Mouse (Mus musculus) forebrain, embryonic 16.5 days (tissue): ENCODE data around the gene Plk5. TPM values are rescaled to one million over a fixed set of nuclear protein-coding genes. Genes with fewer than 3 reads are reported as not detected.

ENCODE experiments used
- ATAC-seq: fragments of 200-750 bp; cut with Nextera tagmentation; 2 replicates; pipeline ENCODE4 v1.8.0; 2017; ENCODE audit warnings: mild to moderate bottlenecking, moderate library complexity
- H3K27ac ChIP-seq: fragments of 300-500 bp; sonication (generic); 2 replicates; pipeline ENCODE4 v1.5.1; 2014; ENCODE audit warnings: low read length, control low read depth
- H3K27me3 ChIP-seq: fragments of 300-500 bp; sonication (generic); replicated peaks from 2 replicates; pipeline ENCODE4 v1.6.1; 2014; ENCODE audit warnings: low read length; ENCODE audit not compliant: control insufficient read depth, insufficient read depth
- H3K36me3 ChIP-seq: fragments of 300-500 bp; sonication (generic); 2 replicates; pipeline ENCODE4 v1.6.1; 2014; ENCODE audit not compliant: control insufficient read depth, insufficient read depth
- H3K4me1 ChIP-seq: fragments of 300-500 bp; sonication (generic); replicated peaks from 2 replicates; pipeline ENCODE4 v1.6.1; 2014; ENCODE audit warnings: low read length; ENCODE audit not compliant: control insufficient read depth, insufficient read depth
- H3K4me2 ChIP-seq: fragments of 300-500 bp; sonication (generic); 2 replicates; pipeline ENCODE4 v1.6.1; 2014; ENCODE audit warnings: mild to moderate bottlenecking, low read length, control low read depth
- H3K4me3 ChIP-seq: fragments of 300-500 bp; sonication (generic); replicated peaks from 2 replicates; pipeline ENCODE4 v1.5.1; 2014; ENCODE audit warnings: mild to moderate bottlenecking, low read length, control low read depth
- H3K9ac ChIP-seq: fragments of 300-500 bp; sonication (generic); replicated peaks from 2 replicates; pipeline ENCODE4 v1.6.1; 2014; ENCODE audit warnings: low read depth, low read length, control low read depth
- H3K9me3 ChIP-seq: fragments of 300-500 bp; sonication (generic); 2 replicates; pipeline ENCODE4 v1.6.1; 2016; ENCODE audit warnings: low read length; ENCODE audit not compliant: control insufficient read depth
- WGBS: fragments of 180-500 bp; shearing (Covaris S2); extraction: QIAGEN DNeasy Blood & Tissue Kit; methylation state at CpG from one replicate; pipeline ENCODE4 v1.1.7; 2014; 5-methylcytosine and 5-hydroxymethylcytosine counted together
- polyA plus RNA-seq: library from polyadenylated mRNA; unstranded; fragments of >200 nt; fragmentation: Nextera tagmentation; extraction: Ambion mirVana; gene quantifications from 2 replicates; pipeline ENCODE4 v1.2.1, GENCODE M21; 2015

The Plk5 gene
- polyA plus RNA-seq, 1 experiment from 2014 or later = 4.5 TPM

DNA sequence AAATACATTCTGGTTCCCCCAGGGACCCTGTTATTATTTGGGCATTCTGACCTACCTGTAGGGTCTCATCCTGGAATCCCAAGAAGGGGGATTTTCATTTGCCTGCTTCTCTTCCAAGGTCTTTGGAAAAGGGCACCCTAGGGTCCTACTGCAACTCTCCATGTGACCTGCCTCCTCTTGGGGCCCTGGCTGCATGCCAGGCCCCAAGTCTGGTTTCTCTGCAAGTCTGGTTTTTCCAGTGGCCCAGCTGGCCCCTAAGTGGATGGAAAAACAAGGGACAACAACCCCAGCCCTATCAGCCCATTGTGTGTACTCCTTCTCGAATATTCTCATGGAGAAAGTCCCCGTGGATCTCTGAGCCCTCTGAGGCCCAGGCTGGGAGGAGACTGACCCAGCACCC, 25.4 kb upstream of the Plk5 start:
- Histone ChIP-seq H3K4me3 (no peak overlapping the region), H3K4me2 (no peak overlapping the region; the same call in 1 of the 2 replicates)
- WGBS = 71% methylated on average over 2 of the region's 2 CpGs

DNA sequence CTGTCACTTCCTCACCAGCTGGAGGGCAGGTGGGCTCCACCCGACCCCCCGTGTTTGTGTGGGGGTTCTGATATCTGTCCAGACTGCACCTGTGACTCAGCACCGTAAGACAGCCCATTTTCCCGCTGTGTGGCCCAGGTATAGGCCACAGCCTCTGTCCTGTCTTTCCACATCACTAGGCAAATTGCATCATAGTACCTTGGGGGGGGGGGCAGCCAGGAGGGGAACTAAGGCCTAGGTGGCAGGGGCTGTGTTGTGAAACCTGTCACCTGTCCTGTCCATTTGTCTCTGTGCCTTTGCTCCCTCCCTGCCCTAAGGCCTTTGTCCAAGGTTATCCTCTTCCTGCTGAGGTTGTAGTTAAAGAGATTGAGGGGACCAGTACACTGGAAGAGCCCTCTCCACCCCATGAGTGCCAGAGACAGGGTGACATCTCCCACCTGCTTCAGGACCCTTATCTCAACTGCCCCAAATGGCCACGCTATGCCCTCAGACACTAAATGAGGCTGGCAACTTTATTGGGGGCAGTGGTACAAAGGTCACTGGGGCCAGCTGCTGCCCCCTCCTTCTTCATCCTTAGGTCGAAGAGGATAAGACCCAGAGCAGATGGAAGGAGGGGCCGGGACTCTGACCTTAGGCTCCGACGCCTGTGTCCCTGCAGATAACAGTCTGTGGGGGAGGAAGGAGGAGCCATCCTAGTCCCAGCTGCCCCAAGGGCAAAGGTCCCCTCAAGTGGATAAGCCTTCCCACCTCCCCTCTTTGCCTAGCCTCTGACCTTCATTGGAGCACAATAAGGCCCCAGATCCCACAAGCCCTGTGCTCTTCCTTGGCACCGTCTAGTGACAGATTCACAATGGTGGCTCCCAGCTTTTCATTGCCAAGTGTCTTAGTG, 24.4 kb upstream of the Plk5 start:
- Histone ChIP-seq H3K9me3 (no peaks in the 10 kb centered on the region), H3K27me3 (no peaks in the 10 kb centered on the region), H3K27ac (no peak overlapping the region), H3K4me1 (peaks cover 8% of the 10 kb centered on the region), H3K4me2 (no peak overlapping the region), H3K9ac (no peak overlapping the region), H3K36me3 (no peaks in the 10 kb centered on the region), H3K4me3 (no peak overlapping the region)
- WGBS = 82% methylated on average over 10 of the region's 10 CpGs
- ATAC-seq = no peak

More for the DNA sequence above, 25.4 kb upstream of the Plk5 start:
- Histone ChIP-seq H3K27ac (no peak overlapping the region), H3K9ac (no peak overlapping the region), H3K36me3 (no peaks in the 10 kb centered on the region), H3K27me3 (no peaks in the 10 kb centered on the region), H3K9me3 (no peaks in the 10 kb centered on the region), H3K4me1 (peaks cover 8% of the 10 kb centered on the region)
- ATAC-seq = no peak

DNA sequence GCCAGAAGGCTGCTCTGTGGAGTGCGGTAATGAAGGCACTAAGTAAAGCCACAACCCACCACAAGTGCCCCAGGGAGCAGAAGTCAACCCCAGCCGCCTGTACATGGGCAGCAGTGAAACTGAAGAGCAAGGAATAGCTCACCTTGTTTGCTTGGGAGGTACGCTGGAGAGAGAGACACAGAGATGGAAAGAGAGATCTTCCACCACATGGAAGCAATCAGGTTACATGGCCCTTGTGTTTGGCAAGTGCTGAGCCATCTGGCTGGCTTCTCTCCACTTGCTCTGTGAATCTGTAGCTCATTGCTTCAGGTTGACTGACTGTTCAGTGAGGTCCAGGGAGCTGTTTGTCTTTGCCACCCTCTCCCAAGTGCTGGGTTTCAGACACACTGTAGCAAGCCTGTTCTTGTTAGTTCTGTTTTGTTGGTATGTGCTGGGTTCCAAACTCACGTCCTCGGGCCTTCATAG, 23.7 kb upstream of the Plk5 start:
- H3K9me3 ChIP-seq = no peaks in the 10 kb centered on the region
- no peak overlapping the region for H3K27ac ChIP-seq
- H3K4me2 ChIP-seq = no peak overlapping the region
- H3K9ac ChIP-seq = no peak overlapping the region
- H3K4me3 ChIP-seq = no peak overlapping the region
- WGBS = 79% methylated on average over 5 of the region's 5 CpGs
- peaks cover 8% of the 10 kb centered on the region for H3K4me1 ChIP-seq
- no peaks in the 10 kb centered on the region for H3K27me3 ChIP-seq
- no peaks in the 10 kb centered on the region for H3K36me3 ChIP-seq
- ATAC-seq = no peak

DNA sequence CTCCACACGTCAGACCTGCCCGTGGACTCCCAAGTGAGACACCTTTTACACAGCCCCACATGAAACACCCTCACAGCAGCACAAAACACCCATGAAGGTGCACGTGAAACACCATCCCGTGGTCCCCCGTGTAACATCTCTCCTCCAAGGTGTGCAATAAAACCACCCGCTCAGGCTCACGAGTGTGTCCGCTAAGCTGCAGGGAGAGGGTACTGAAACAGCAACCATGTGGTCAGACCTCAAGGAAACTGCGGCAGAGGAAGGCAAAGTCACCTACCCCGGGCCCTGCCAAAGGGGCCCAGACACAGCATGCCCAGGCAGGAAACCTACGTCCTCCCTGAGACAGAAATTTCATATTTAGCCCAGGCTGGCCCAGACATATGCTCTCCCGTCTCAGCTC, 20.0 kb upstream of the Plk5 start:
- H3K27me3 ChIP-seq = peaks cover 12% of the 10 kb centered on the region
- no peaks in the 10 kb centered on the region for H3K4me1 ChIP-seq
- H3K9ac ChIP-seq = no peak overlapping the region
- H3K27ac ChIP-seq = no peak overlapping the region
- ATAC-seq = no peak
- H3K4me2 ChIP-seq = no peak overlapping the region
- H3K36me3 ChIP-seq = no peaks in the 10 kb centered on the region
- no peaks in the 10 kb centered on the region for H3K9me3 ChIP-seq
- H3K4me3 ChIP-seq = no peak overlapping the region
- WGBS = 88% methylated on average over 12 of the region's 12 CpGs

DNA sequence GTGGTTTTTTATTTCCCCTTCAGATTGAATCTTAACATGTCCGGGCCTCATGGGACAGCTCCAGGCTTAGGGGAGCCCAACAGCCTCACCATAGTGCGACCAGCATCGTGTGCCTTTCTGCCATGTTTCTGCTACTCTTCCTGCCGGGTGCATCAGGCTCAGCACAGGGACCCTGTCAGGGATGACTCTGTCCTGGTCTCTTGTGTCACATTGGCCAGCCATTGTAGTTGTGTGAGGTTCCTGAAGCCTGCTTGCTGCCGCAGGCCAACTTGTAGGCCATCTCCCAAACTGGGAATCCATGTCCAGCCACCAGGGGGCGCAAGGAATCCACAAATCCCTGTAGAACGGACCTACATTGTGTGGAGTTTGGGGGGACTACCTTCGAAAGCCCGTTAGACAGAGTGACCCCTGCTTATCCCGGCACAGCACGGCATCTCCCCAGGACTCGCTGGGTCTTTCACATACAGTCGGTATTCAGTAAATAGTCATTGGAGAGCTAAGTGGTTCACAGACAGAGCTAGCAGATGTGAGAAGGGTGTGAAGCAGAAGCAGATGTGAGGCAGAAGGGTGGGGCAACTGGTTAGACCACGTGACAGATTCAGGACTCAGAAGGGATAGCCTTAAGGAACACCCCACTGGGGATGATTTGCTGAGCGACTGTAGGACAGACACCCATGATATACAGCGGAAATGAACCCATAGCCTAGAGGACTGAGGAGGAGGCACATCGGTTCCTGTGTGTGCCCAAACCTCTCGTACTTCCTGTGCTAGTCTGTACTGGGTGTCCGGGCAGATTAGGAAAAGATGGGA, 16.1 kb upstream of the Plk5 start:
- Histone ChIP-seq H3K4me3 (no peak overlapping the region), H3K4me2 (0 out of 2 replicates have a peak overlapping the region, but pooled peaks have one; percentile 21), H3K9ac (no peak overlapping the region), H3K27me3 (peaks cover 50% of the 10 kb centered on the region), H3K36me3 (no peaks in the 10 kb centered on the region), H3K4me1 (peaks cover 21% of the 10 kb centered on the region), H3K9me3 (no peaks in the 10 kb centered on the region), H3K27ac (no peak overlapping the region)
- WGBS = 22% methylated on average over 19 of the region's 19 CpGs
- ATAC-seq = peak; percentile 18; the same call in 1 of the 2 replicates

DNA sequence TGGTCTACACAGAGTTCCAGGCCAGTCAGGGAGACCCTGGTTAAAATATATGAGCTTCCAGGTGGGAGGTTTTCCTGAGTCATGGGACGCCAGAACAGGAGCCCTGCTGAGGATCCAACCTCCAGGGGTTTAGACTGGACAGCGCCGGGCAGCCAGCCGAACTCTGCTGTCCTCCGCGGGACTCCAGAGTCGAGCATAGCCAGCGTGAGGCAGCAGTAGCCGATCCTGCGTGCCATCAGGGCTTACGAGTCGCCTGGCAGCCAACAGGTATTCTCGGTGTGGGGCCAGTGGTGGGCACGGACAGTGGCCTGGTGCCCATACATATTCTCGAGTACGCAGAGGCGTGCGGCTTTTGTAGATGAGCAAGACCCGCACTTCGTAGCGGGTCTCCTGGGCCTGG, 15.2 kb upstream of the Plk5 start:
- Histone ChIP-seq H3K9ac (0 out of 2 replicates have a peak overlapping the region, but pooled peaks have one; percentile 14), H3K4me3 (no peak overlapping the region), H3K4me1 (peaks cover 21% of the 10 kb centered on the region), H3K27ac (no peak overlapping the region), H3K27me3 (peaks cover 59% of the 10 kb centered on the region), H3K4me2 (no peak overlapping the region), H3K9me3 (no peaks in the 10 kb centered on the region), H3K36me3 (no peaks in the 10 kb centered on the region)
- ATAC-seq = no peak
- WGBS = 12% methylated on average over 21 of the region's 21 CpGs

DNA sequence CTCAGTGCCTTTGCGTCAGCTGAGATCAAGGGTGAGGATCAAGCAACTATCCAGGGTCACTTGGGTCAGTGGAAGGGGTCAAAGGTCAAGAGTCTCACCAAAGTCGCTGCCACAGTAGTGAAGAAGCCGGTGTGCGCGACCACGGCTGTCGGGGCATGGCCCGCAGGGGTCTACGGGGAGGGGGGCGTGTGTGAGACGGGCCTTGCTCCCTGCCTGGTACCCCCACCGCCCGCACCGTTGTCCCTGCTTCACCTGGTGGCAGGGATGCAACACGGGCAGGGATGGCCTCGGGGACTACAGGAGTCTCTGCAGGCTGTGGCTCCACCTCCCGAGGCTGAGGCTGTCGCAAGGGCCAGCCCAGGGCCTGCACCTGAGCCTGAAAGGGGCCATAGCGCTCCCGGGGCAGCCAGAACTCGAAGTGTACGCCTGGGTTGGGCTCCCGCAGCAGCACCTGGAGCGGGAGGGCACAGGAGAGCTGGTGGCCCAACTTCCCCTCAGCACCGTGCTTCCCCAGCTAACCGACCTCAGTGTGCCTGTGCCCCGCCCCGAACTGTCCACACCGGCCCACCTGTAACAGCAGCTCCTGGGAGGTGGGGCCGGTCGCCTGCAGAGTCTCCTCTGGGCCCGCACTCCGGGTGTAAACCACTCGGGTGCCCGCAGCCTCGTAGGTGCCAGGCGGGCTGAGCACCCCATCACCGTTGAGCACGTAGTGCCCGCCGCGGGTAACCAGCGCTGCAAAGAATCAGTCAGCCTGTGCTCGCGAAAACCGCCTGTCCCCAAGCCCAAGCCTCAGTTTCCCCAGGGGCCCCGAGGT, 14.6 kb upstream of the Plk5 start:
- peaks cover 63% of the 10 kb centered on the region for H3K27me3 ChIP-seq
- H3K36me3 ChIP-seq = no peaks in the 10 kb centered on the region
- peak overlapping the region; percentile 40 for H3K4me3 ChIP-seq
- peak overlapping the region; percentile 5; the same call in 1 of the 2 replicates for H3K9ac ChIP-seq
- ATAC-seq = no peak
- peak overlapping the region; percentile 57 for H3K4me2 ChIP-seq
- H3K9me3 ChIP-seq = no peaks in the 10 kb centered on the region
- 2% methylated on average over 47 of the region's 47 CpGs for WGBS
- H3K4me1 ChIP-seq = peaks cover 21% of the 10 kb centered on the region
- no peak overlapping the region for H3K27ac ChIP-seq

DNA sequence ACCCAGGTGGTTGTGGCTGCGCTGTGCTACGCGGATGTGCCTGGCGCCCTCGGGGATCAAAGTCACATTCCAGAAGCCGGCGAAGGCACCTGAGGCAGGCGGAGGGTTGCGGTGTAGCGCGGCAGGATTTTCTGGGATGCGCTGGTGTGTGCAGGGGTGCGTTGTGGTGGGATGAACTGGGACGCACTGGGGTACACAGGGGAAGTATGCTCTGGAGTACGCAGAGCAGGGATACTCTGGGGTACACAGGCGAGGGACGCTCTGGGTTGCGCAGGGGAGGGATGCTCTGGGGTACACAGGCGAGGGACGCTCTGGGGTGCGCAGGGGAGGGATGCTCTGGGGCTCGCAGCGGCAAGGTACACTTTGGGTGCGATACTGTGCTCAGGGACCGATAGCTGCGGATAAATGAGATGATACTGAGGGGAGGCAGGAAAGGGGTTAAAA, 13.9 kb upstream of the Plk5 start:
- Histone ChIP-seq H3K4me1 (peaks cover 21% of the 10 kb centered on the region), H3K4me2 (peak overlapping the region; percentile 57), H3K9ac (peak overlapping the region; percentile 12), H3K27me3 (peaks cover 66% of the 10 kb centered on the region), H3K27ac (no peak overlapping the region), H3K36me3 (no peaks in the 10 kb centered on the region), H3K9me3 (no peaks in the 10 kb centered on the region), H3K4me3 (peak overlapping the region; percentile 40)
- peak; percentile 13 for ATAC-seq
- WGBS = 1% methylated on average over 26 of the region's 26 CpGs
